Mouse (Mus musculus): ENCODE measurements around the gene Tprg.

- TF ChIP-seq ZC3H11A (IDR thresholded peaks at IDR 0.05; ENCODE audit: borderline replicate concordance, low read depth, low read length) (no peak), ZNF384 (IDR thresholded peaks at IDR 0.05; ENCODE audit: low read depth, low read length) (no peak), MAFK (IDR thresholded peaks at IDR 0.05; ENCODE audit: insufficient read depth, low read depth, low read length) (no peak)
These were observed 153.4 kb downstream of the Tprg start for GRCm38 (mm10) chr16:25440039-25440438.
